Mouse (Mus musculus) MEL (cell line): Measurements from ENCODE around the gene Sstr3. TPM values are rescaled to one million over a fixed set of nuclear protein-coding genes. Genes with fewer than 3 reads are reported as not detected.

Experiments
- DNase-seq: peaks from one replicate; pipeline ENCODE4 v3.0.0; 2011; ENCODE audit warnings: low read depth, low spot score
- H3K27ac ChIP-seq: 2 replicates; pipeline ENCODE4 v1.5.1; 2012; ENCODE audit warnings: low read depth, mild to moderate bottlenecking, control low read depth, low read length, moderate library complexity; ENCODE audit not compliant: control insufficient read depth
- H3K27me3 ChIP-seq, 2 experiments: fragments of 150-350 bp in 1 of 2; sonication (generic) in 1 of 2; 2 replicates each; pipeline ENCODE4 v1.6.1; 2012; ENCODE audit warnings: low read length in 2 of 2, mild to moderate bottlenecking in 2 of 2, improper control_type of control experiment in 1 of 2, moderate library complexity in 1 of 2; ENCODE audit not compliant: insufficient read depth in 2 of 2, control insufficient read depth in 1 of 2
- H3K36me3 ChIP-seq, 2 experiments: 2 replicates each; pipeline ENCODE4 v1.6.1; 2012 to 2014; ENCODE audit warnings: low read length in 2 of 2, improper control_type of control experiment in 1 of 2, inconsistent platforms in 1 of 2, mild to moderate bottlenecking in 1 of 2; ENCODE audit not compliant: insufficient read depth in 2 of 2, control insufficient read depth in 1 of 2
- H3K4me1 ChIP-seq, 2 experiments: fragments of 150-350 bp in 1 of 2; sonication (generic) in 1 of 2; 2 replicates each; pipeline ENCODE4 v1.6.1; 2012; ENCODE audit warnings: low read length in 2 of 2, improper control_type of control experiment in 1 of 2, mild to moderate bottlenecking in 1 of 2; ENCODE audit not compliant: insufficient read depth in 2 of 2, control insufficient read depth in 1 of 2
- H3K4me3 ChIP-seq, 2 experiments: fragments of 150-350 bp in 1 of 2; sonication (generic) in 1 of 2; 2 replicates each; pipeline ENCODE4 v1.5.1; 2012; ENCODE audit warnings: low read depth in 2 of 2, low read length in 2 of 2, mild to moderate bottlenecking in 2 of 2, moderate library complexity in 2 of 2, control low read depth in 1 of 2, improper control_type of control experiment in 1 of 2; ENCODE audit not compliant: control insufficient read depth in 1 of 2, insufficient read depth in 1 of 2
- H3K79me2 ChIP-seq: 2 replicates; pipeline ENCODE4 v1.6.1; 2012; ENCODE audit warnings: mild to moderate bottlenecking, low read length, moderate library complexity; ENCODE audit not compliant: control insufficient read depth, poor library complexity, insufficient read depth
- H3K9ac ChIP-seq: 2 replicates; pipeline ENCODE4 v1.6.1; 2012; ENCODE audit warnings: low read depth, mild to moderate bottlenecking, control low read depth, low read length, moderate library complexity; ENCODE audit not compliant: control insufficient read depth, poor library complexity, severe bottlenecking
- H3K9me3 ChIP-seq: fragments of 150-350 bp; sonication (generic); replicated peaks from 2 replicates; pipeline ENCODE4 v1.6.1; 2012; ENCODE audit warnings: mild to moderate bottlenecking, low read length, improper control_type of control experiment, moderate library complexity; ENCODE audit not compliant: insufficient read depth
- BHLHE40 ChIP-seq: IDR thresholded peaks from 2 replicates; pipeline ENCODE4 v1.6.1; 2012; ENCODE audit warnings: low read depth, mild to moderate bottlenecking, inconsistent platforms, low read length, improper control_type of control experiment, borderline replicate concordance
- ETS1 ChIP-seq: IDR thresholded peaks from 2 replicates; pipeline ENCODE4 v1.6.1; 2012; ENCODE audit warnings: low read depth, mild to moderate bottlenecking, inconsistent platforms, low read length, improper control_type of control experiment, moderate library complexity
- HCFC1 ChIP-seq: IDR thresholded peaks from 2 replicates; pipeline ENCODE4 v1.6.1; 2012; ENCODE audit warnings: low read depth, mild to moderate bottlenecking, inconsistent platforms, low read length, improper control_type of control experiment, moderate library complexity
- JUND ChIP-seq: IDR thresholded peaks from 2 replicates; pipeline ENCODE4 v1.6.1; 2011; ENCODE audit warnings: low read depth, mild to moderate bottlenecking, improper control_type of control experiment, low read length
- KAT2A ChIP-seq: conservative IDR thresholded peaks from 2 replicates; pipeline ENCODE4 v1.6.1; 2012; ENCODE audit warnings: low read depth, low read length, improper control_type of control experiment, inconsistent platforms
- MAZ ChIP-seq: IDR thresholded peaks from 2 replicates; pipeline ENCODE4 v1.6.1; 2012; ENCODE audit warnings: low read depth, mild to moderate bottlenecking, inconsistent platforms, low read length, improper control_type of control experiment
- MEF2A ChIP-seq: IDR thresholded peaks from 2 replicates; pipeline ENCODE4 v1.6.1; 2014; ENCODE audit warnings: low read depth, mild to moderate bottlenecking, inconsistent platforms, low read length, improper control_type of control experiment; ENCODE audit not compliant: poor library complexity, insufficient replicate concordance, severe bottlenecking; ENCODE audit errors: extremely low read depth
- MYB ChIP-seq: IDR thresholded peaks from 2 replicates; pipeline ENCODE4 v1.6.1; 2011; ENCODE audit warnings: mild to moderate bottlenecking, low read depth, low read length, improper control_type of control experiment
- POLR2AphosphoS2 ChIP-seq: IDR thresholded peaks from 2 replicates; pipeline ENCODE4 v1.6.1; 2011; ENCODE audit warnings: low read length, improper control_type of control experiment
- RAD21 ChIP-seq: IDR thresholded peaks from 2 replicates; pipeline ENCODE4 v1.6.1; 2011; ENCODE audit warnings: mild to moderate bottlenecking, low read depth, low read length, improper control_type of control experiment
- SIN3A ChIP-seq: IDR thresholded peaks from 2 replicates; pipeline ENCODE4 v1.6.1; 2012; ENCODE audit warnings: low read length, improper control_type of control experiment, inconsistent platforms
- SMC3 ChIP-seq: IDR thresholded peaks from 2 replicates; pipeline ENCODE4 v1.6.1; 2011; ENCODE audit warnings: low read depth, low read length, improper control_type of control experiment
- TBP ChIP-seq: IDR thresholded peaks from 2 replicates; pipeline ENCODE4 v1.8.0; 2011; ENCODE audit warnings: low read depth, low read length, improper control_type of control experiment
- TCF12 ChIP-seq: IDR thresholded peaks from 2 replicates; pipeline ENCODE4 v1.6.1; 2014; ENCODE audit warnings: low read depth, mild to moderate bottlenecking, inconsistent platforms, low read length, improper control_type of control experiment, moderate library complexity
- UBTF ChIP-seq: IDR thresholded peaks from 2 replicates; pipeline ENCODE4 v1.6.1; 2012; ENCODE audit warnings: low read depth, mild to moderate bottlenecking, inconsistent platforms, low read length, improper control_type of control experiment, moderate library complexity, borderline replicate concordance; ENCODE audit not compliant: insufficient read depth
- ZC3H11A ChIP-seq: IDR thresholded peaks from 2 replicates; pipeline ENCODE4 v1.6.1; 2012; ENCODE audit warnings: low read depth, mild to moderate bottlenecking, inconsistent platforms, low read length, improper control_type of control experiment
- ZKSCAN1 ChIP-seq: IDR thresholded peaks from 2 replicates; pipeline ENCODE4 v1.6.1; 2012; ENCODE audit warnings: low read depth, mild to moderate bottlenecking, inconsistent platforms, low read length, improper control_type of control experiment, moderate library complexity
- ZMIZ1 ChIP-seq: IDR thresholded peaks from 2 replicates; pipeline ENCODE4 v1.6.1; 2012; ENCODE audit warnings: low read depth, mild to moderate bottlenecking, inconsistent platforms, low read length, improper control_type of control experiment, moderate library complexity
- polyA plus RNA-seq, 2 experiments: library from polyadenylated mRNA; stranded (reverse) in 1 of 2; unstranded in 1 of 2; fragments of >175 nt in 1 of 2; fragments of >200 nt in 1 of 2; gene quantifications; 2 replicates each; pipeline versions ENCODE4 v1.2.1 to v1.2.4; 2012; ENCODE audit warnings: low replicate concordance in 2 of 2, low read depth in 1 of 2; ENCODE audit not compliant: insufficient read length in 2 of 2, insufficient read depth in 1 of 2, missing spikeins in 1 of 2
- total RNA-seq: library from RNA; depleted of rRNA; stranded (reverse); fragments of 300-350 nt; gene quantifications from 2 replicates; pipeline ENCODE4 v1.2.3, GENCODE M21; 2012

The Sstr3 gene
- total and polyA plus RNA-seq, 3 experiments: not detected

GRCm38 (mm10) chr15:78510736-78511135, 33.7 kb downstream of the Sstr3 start:
- no peak for TF ChIP-seq SIN3A
- no peak for TF ChIP-seq UBTF
- TF ChIP-seq BHLHE40: no peak
- TF ChIP-seq ZKSCAN1: no peak
- TF ChIP-seq ETS1: no peak
- TF ChIP-seq JUND: no peak
- TF ChIP-seq MEF2A: no peak
- H3K9ac ChIP-seq: no peak overlapping the region
- no peaks in the 10 kb centered on the region; a peak in 1 of 4 replicates for H3K27me3 ChIP-seq
- no peak overlapping the region for H3K27ac ChIP-seq
- H3K79me2 ChIP-seq: no peaks in the 10 kb centered on the region
- H3K4me3 ChIP-seq: no peak overlapping the region
- H3K36me3 ChIP-seq: no peaks in the 10 kb centered on the region
- no peaks in the 10 kb centered on the region for H3K4me1 ChIP-seq
- H3K9me3 ChIP-seq: no peaks in the 10 kb centered on the region
- no peak for DNase-seq

DNA sequence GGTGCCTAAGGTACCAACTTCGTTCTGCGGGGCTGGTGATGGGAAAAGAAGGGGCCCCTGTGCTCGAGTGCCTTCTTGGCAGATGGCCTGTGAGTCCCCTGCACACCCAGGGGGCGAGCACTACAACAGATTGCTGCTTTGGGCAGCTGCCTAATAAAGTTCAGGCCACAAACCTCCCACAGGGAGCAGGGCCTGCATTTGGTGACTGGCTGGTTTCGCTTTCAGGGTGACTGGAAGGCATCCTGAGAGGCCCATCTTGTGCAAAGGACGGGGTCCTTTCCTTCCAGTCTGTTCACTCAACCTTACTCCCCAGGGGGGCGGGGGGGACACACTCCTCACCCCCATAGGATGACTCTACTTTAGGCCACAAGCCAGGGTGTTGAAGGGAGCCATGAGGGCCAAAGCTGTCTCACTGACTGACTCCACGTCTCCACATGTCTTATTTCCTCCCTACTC, 34.3 kb downstream of the Sstr3 start:
- Histone ChIP-seq H3K27ac (no peak overlapping the region), H3K27me3 (no peaks in the 10 kb centered on the region; a peak in 1 of 4 replicates), H3K9me3 (no peaks in the 10 kb centered on the region), H3K4me3 (no peak overlapping the region), H3K4me1 (no peaks in the 10 kb centered on the region), H3K79me2 (no peaks in the 10 kb centered on the region), H3K36me3 (no peaks in the 10 kb centered on the region), H3K9ac (no peak overlapping the region)
- no peak for DNase-seq
- TF ChIP-seq ZC3H11A (no peak), ZKSCAN1 (no peak), HCFC1 (no peak), SIN3A (no peak), ZMIZ1 (no peak), POLR2AphosphoS2 (no peak), TCF12 (no peak), KAT2A (no peak), MYB (no peak), SMC3 (no peak), TBP (no peak), MAZ (no peak), RAD21 (no peak)
